Mouse (Mus musculus): ENCODE data around the gene Rap1gds1.

DNA sequence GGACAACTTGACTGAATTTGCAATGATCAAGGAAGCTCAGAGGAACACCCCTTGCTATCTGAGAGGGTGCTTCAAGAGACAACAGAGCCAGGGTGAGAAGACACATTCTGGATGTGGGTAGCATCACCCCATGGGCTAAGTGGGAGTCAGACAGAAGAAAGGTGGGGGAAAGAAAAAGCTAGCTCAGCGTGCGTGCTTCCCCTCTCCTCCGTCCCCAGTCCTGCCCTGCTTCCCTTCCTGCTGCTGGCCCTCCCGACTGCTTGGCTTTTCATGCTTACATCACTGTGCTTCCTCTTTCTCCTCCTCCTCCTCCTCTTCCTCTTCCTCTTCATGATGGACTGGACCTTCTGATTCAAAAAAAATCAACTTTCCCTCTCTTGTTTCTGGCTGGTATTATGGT lies 33.1 kb downstream of the Rap1gds1 start:
- no peak for TF ChIP-seq CTCF (conservative IDR thresholded peaks at IDR 0.05; ENCODE audit: low read length)
- no peak for TF ChIP-seq NANOG (IDR thresholded peaks at IDR 0.05; ENCODE audit: borderline replicate concordance, low read length)

Data from E14TG2a.4 (cell line).